Mouse (Mus musculus): Measurements from ENCODE around the gene Sod1. TPM values are rescaled to one million over a fixed set of nuclear protein-coding genes. Genes with fewer than 3 reads are reported as not detected.
"Not testable (repeated sequence)": the region's sequence is repeated elsewhere in the genome, so short reads cannot be mapped to it uniquely, and the experiment has no call there.

Sod1 gene
- total RNA-seq, 2 experiments from 2014 or later: 152 to 255 TPM

GRCm38 (mm10) chr16:90208996-90209395 lies 11.6 kb upstream of the Sod1 start:
- no peak for ATAC-seq (replicated peaks; ENCODE audit: low FRiP score, poor library complexity, severe bottlenecking)

DNA sequence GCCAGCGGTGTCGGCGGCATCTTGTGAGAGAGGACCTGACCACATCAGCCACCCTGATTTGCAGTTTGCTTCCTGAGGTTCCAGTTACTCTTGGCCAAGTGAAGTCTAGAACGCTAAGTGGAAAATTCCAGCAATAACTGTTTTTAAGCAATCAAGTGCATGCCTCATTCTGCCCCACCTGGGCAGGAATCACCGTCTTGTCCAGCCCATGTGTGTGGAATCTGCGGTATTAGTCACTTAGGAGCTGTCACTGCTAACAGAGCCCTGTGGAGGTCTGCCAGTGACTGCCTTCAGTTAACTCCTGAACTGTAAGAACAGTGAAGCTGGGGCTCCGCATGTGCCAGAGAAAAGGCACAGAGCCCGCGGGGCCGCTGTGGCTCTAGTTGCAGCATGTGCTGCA lies 9.8 kb upstream of the Sod1 start:
- ATAC-seq (replicated peaks; ENCODE audit: low FRiP score, poor library complexity, severe bottlenecking): no peak

GRCm38 (mm10) chr16:90211767-90212166 lies 8.8 kb upstream of the Sod1 start:
- no peak for ATAC-seq (replicated peaks; ENCODE audit: low FRiP score, poor library complexity, severe bottlenecking)

DNA sequence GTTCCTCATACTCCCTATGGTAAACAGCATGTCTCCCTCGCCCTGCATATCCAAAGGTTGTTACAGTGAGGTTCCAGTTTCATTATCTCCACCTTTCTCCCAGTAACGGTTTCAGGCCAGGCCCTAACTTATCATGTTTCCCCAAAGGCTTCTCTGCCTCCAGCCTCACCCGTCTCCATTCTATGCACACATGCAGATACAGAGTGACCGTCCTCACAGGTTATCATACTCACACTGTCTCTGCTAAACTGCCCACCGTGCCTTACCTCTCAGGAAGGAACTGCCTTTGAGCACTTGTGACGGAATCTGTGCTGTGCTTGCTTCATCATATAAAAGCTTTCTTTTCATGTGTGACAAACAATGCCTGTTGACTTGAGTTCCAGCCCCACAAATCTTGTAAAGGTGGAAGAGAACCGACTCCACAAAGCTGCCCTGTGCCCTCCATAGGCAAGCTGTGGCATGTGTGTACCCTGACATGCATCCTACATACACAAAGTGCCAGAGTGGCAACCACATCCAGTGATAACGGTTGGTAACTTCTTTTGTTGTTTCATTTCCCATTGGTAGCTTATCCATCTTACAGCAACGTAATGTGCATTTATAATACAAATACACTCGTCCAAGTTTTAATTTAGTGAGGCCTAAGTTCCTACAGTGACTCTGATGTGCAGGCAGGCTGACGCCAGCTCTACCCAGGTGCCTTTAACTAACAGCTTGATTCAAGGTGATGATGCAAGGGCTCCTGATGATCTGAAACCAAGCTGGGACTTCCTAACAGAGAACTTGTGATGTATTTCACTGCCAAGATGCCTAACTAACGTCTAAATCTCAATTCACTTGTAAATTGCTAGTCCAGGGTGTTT lies 6.8 kb upstream of the Sod1 start:
- ATAC-seq (replicated peaks; ENCODE audit: low FRiP score, poor library complexity, severe bottlenecking): peak; percentile 85

DNA sequence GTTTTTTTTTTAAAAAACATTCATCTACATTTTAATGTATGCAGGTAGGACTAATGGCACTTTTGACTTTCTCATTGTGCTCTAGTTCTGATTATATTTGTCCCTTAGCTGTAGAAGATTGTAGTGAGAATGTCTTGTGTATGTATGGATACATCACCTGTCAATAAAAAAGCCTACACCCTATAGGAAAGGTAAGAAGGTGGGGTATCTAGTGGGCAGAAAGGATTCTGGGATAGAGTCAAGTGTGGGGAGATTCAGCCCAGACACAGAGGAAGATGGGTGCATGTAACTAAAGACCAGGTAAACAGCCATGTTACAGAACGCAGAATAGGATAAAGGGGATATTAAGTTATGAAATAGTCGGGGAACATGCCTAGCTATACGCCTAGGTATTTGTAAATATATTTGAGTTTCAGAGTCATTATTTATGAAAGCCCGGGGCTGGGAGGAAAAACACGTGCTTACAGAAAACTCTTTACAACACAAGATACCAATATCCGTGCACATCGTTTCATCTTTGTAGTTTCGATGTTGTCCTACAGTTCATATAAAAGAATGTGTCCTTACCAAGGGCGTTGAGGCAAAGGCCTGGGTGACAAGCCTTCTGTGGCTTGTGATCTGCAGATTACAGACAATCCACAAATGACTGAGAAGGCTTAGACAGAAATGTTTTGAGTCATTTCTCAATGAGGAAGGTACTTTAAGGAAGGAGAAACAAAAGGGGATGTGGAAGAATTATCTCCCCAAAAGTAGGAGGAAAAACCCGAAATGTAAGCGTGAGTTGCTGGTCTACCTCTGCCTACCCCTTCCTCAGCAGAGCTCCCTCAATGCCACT lies 5.6 kb upstream of the Sod1 start:
- ATAC-seq (replicated peaks; ENCODE audit: low FRiP score, poor library complexity, severe bottlenecking): no peak

- not testable (repeated sequence) for ATAC-seq (replicated peaks; ENCODE audit: low FRiP score, poor library complexity, severe bottlenecking)
Measured at GRCm38 (mm10) chr16:90215879-90216278, 4.7 kb upstream of the Sod1 start.

DNA sequence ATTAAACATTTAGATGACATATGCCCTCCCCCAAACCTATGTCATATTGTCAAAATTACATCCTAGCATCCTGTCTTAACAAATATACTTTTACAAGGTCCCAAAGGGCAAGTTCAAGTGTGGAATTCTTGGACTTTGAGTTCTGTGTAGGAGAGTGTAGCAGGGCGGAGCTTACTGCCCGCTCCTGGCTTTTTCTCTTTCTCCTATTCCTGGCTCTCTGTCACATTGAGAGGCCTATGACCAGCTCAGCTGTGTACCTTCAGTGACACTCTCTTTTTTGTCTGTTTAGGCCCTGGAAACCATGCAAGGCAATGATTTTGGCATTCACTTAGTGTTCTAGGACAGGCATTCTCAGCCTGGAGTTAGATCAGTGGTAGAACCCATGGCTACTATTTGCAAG lies 4.1 kb upstream of the Sod1 start:
- ATAC-seq (replicated peaks; ENCODE audit: low FRiP score, poor library complexity, severe bottlenecking): no peak

GRCm38 (mm10) chr16:90217356-90217755 lies 3.2 kb upstream of the Sod1 start:
- ATAC-seq (replicated peaks; ENCODE audit: low FRiP score, poor library complexity, severe bottlenecking): no peak

DNA sequence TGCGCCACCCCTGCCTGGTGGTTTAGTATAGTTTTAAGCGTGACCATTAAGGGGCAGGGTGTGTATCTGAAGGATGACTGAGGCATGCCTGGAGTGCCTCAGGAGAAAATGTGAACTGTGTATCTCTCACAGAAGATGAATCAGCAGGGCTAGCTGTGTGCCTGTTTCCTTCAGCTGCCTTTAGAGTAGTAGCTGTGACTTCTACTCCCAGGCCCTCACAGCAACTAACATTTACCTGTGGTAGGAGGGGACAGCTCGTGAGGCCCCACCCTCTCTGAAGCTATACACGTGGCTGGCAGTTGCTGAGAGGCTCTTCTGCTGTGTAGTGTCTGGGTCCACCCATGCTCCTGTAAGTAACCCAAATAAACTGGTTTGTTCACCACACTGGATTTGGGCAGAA lies 2.6 kb upstream of the Sod1 start:
- no peak for ATAC-seq (replicated peaks; ENCODE audit: low FRiP score, poor library complexity, severe bottlenecking)

DNA sequence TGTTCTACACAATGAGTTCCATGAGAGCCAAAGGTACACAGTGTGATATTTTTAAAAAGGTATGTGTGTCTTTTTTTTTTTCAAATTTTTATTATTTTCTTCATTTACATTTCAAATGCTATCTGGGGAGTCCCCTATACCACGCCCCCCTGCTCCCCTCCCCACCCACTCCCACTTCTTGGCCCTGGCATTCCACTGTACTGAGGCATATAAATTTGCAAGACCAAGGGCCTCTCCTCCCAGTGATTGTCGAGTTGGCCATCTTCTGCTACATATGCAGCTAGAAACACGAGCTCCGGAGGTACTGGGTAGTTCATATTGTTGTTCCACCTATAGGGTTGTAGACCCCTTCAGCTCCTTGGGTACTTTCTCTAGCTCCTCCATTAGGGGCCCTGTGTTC lies 1.1 kb upstream of the Sod1 start:
- ATAC-seq (replicated peaks; ENCODE audit: low FRiP score, poor library complexity, severe bottlenecking): not testable (repeated sequence)

DNA sequence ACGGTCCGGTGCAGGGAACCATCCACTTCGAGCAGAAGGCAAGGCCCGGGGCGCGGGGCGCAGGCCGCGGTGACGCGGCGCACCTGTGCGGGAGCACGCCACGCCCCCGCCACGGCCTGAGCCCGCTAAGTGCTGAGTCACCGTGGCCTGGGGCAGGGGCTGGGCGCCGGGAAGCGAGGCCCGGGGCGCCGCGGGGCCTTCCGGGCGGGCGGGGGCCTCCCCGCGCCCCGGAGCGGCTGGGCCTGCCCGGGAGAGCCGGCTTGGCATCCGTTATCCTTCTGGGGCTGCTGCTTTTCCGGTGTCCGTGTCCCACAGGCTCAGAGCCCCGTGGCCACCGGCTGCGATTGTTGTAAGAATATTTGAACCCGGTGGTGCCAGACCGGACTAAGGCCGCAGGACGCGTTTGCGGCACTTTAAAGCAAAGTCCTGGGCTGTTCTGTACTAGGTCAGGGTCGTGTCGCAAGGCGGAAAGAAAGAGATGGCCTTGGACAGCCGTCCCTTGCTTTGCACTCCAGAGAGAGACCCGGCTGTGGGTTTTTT lies 408 bp downstream of the Sod1 start:
- peak; percentile 68 for ATAC-seq (replicated peaks; ENCODE audit: low FRiP score, poor library complexity, severe bottlenecking)

GRCm38 (mm10) chr16:90221441-90222070 lies 1.0 kb downstream of the Sod1 start:
- peak; percentile 47 for ATAC-seq (replicated peaks; ENCODE audit: low FRiP score, poor library complexity, severe bottlenecking)

- no peak for ATAC-seq (replicated peaks; ENCODE audit: low FRiP score, poor library complexity, severe bottlenecking)
Measured at GRCm38 (mm10) chr16:90229897-90230296, 9.3 kb downstream of the Sod1 start.

DNA sequence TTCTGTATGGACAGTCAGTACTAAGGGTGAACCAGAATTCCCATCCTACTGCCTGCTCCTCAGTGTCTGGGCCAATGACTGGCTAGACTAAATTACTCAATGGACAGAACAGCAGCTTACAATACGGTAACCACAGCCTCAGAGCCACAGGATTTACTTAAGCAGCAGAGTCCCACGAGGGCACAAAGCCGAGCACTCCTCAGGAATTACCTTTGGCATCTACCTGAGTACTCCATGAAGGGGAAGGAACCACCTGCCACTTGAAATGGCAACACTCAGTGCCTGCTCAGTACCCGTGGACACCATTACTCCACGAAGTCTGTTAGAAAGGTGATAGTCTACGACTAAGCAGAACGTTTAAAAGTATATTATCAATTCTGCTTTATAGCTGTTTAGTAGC lies 10.7 kb downstream of the Sod1 start:
- ATAC-seq (replicated peaks; ENCODE audit: low FRiP score, poor library complexity, severe bottlenecking): no peak

GRCm38 (mm10) chr16:90233702-90234101 lies 13.1 kb downstream of the Sod1 start:
- no peak for ATAC-seq (replicated peaks; ENCODE audit: low FRiP score, poor library complexity, severe bottlenecking)

DNA sequence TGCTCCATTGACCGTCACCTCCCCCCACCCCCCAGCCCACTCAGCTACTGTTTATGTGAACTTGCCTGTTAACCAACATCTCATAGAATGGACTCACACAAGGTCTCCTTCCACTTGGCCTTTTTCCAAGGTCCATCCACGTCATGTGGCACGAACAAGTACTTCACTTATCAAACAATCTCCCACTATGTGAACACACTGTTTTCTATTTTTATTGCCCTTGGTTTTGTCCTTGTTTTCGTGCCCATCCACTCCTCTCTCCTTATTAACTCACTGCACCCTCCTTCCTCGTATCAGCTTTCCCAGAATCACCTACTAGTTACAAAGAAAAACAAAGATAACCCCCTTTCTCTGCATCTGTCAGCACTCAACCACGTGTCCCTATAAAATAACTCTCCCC lies 14.1 kb downstream of the Sod1 start:
- ATAC-seq (replicated peaks; ENCODE audit: low FRiP score, poor library complexity, severe bottlenecking): no peak

DNA sequence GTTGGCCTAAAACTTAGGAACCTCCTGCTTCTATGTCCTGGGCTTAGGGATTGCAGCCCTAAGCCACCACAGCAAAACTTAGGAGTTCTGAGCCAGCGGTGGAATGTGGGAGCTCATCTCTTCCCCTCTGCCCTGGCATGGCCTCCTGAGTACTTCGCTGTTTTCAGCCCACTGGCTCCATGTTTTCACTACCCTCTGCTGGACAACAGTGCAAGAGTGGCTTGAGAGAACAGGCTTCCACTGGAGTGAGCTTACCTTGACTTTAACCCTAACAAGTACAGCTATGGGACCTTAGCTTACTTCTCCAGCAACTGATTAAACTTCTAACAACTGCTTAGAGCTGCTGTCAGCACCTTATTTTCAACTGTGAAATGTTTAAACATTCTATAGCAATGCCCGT lies 14.6 kb downstream of the Sod1 start:
- no peak for ATAC-seq (replicated peaks; ENCODE audit: low FRiP score, poor library complexity, severe bottlenecking)

- ATAC-seq (replicated peaks; ENCODE audit: low FRiP score, poor library complexity, severe bottlenecking): no peak
Measured at GRCm38 (mm10) chr16:90239128-90239746, 18.7 kb downstream of the Sod1 start.

- ATAC-seq (replicated peaks; ENCODE audit: low FRiP score, poor library complexity, severe bottlenecking): no peak
Measured at GRCm38 (mm10) chr16:90241875-90242274, 21.3 kb downstream of the Sod1 start.

Measured in erythroblast, adult 5-6 weeks (primary cell).